Mouse (Mus musculus) forebrain, embryonic 11.5 days (tissue): Measurements from ENCODE around the gene Gm10295. TPM values are rescaled to one million over a fixed set of nuclear protein-coding genes. Genes with fewer than 3 reads are reported as not detected.
A peak's percentile ranks its signal among the peaks of the same experiment; 100 is the strongest.

Experiments
- ATAC-seq: fragments of 200-750 bp; cut with Nextera tagmentation; replicated peaks from 2 replicates; pipeline ENCODE4 v1.8.0; 2017; ENCODE audit warnings: moderate TSS enrichment; ENCODE audit not compliant: low FRiP score
- DNase-seq: peaks from one replicate; pipeline ENCODE4 v3.0.0-alpha.2; 2017; ENCODE audit warnings: low spot score
- H3K27ac ChIP-seq: fragments of 300-500 bp; sonication (generic); 2 replicates; pipeline ENCODE4 v1.5.1; 2014; ENCODE audit warnings: low read depth, low read length
- H3K27me3 ChIP-seq: fragments of 300-500 bp; sonication (generic); 2 replicates; pipeline ENCODE4 v1.6.1; 2014; ENCODE audit warnings: mild to moderate bottlenecking, low read length, mixed read lengths; ENCODE audit not compliant: control insufficient read depth, insufficient read depth
- H3K36me3 ChIP-seq: fragments of 300-500 bp; sonication (generic); 2 replicates; pipeline ENCODE4 v1.6.1; 2014; ENCODE audit warnings: mild to moderate bottlenecking, low read length, moderate library complexity, mixed read lengths; ENCODE audit not compliant: control insufficient read depth, insufficient read depth
- H3K4me1 ChIP-seq: fragments of 300-500 bp; sonication (generic); replicated peaks from 2 replicates; pipeline ENCODE4 v1.6.1; 2014; ENCODE audit warnings: low read length, mixed read lengths; ENCODE audit not compliant: control insufficient read depth, insufficient read depth
- H3K4me2 ChIP-seq: fragments of 300-500 bp; sonication (generic); 2 replicates; pipeline ENCODE4 v1.6.1; 2014; ENCODE audit warnings: low read depth, mild to moderate bottlenecking, low read length, moderate library complexity, mixed read lengths; ENCODE audit not compliant: severe bottlenecking
- H3K4me3 ChIP-seq: fragments of 300-500 bp; sonication (generic); 2 replicates; pipeline ENCODE4 v1.5.1; 2014; ENCODE audit warnings: low read depth, low read length
- H3K9ac ChIP-seq: fragments of 300-500 bp; sonication (generic); 2 replicates; pipeline ENCODE4 v1.6.1; 2014; ENCODE audit warnings: low read length
- H3K9me3 ChIP-seq: fragments of 300-500 bp; sonication (generic); 2 replicates; pipeline ENCODE4 v1.6.1; 2016; ENCODE audit warnings: low read length, mixed read lengths; ENCODE audit not compliant: control insufficient read depth
- WGBS: fragments of 180-500 bp; shearing (Covaris S2); extraction: QIAGEN DNeasy Blood & Tissue Kit; methylation state at CpG from one replicate; pipeline ENCODE4 v1.1.7; 2014; 5-methylcytosine and 5-hydroxymethylcytosine counted together
- polyA plus RNA-seq: library from polyadenylated mRNA; unstranded; fragments of >200 nt; fragmentation: Nextera tagmentation; extraction: Ambion mirVana; gene quantifications from 2 replicates; pipeline ENCODE4 v1.2.1, GENCODE M21; 2014

Gm10295 gene
- polyA plus RNA-seq, 1 experiment from 2014 or later, result not detected

DNA sequence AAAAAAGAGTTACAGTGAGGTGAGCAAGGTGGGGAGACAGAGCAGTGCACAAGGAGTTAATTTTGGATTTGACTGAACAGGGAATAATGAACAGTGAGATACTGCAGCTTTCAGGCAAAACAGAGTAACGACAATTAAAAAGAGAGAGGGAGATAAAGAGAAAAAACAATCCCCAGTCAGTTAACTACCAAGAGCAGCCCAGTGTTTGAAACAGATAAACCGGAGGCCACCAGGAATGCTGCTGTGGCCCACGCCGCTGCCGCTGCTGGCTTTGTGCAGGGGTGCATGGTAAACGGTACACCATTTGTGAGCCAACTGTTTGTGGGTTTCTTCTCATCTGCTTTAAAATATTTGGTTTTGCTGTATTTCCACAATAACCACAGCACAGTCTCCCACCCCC, 34.8 kb upstream of the Gm10295 start:
- Histone ChIP-seq H3K4me2 (no peak overlapping the region), H3K4me1 (peaks cover 7% of the 10 kb centered on the region), H3K27me3 (peaks cover 32% of the 10 kb centered on the region), H3K36me3 (no peaks in the 10 kb centered on the region), H3K9me3 (no peaks in the 10 kb centered on the region), H3K27ac (no peak overlapping the region), H3K4me3 (no peak overlapping the region), H3K9ac (no peak overlapping the region)
- ATAC-seq (no peak), DNase-seq (no peak)
- WGBS, result 7% methylated on average over 6 of the region's 6 CpGs

DNA sequence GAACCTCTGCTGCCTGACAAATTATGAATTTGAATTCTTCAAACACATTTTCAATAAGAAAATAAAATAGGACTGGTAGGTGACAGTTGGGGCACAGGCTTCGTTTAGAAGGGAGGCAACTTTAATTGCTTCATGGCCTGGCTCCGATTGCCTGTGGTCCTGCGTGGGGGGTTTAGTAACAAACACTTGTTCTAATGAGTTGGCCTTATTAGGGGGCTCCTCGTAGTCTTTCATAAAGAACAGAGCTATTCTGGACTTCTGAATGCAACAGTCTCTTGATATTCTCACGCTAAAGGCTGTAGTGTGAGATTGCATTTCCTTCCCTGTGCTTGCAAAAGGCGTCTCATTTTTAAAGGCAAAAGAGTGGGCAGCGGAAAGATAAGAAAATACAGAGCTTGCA, 33.6 kb upstream of the Gm10295 start:
- peaks cover 34% of the 10 kb centered on the region for H3K27me3 ChIP-seq
- no peaks in the 10 kb centered on the region for H3K9me3 ChIP-seq
- H3K9ac ChIP-seq, result no peak overlapping the region
- no peaks in the 10 kb centered on the region for H3K36me3 ChIP-seq
- WGBS, result 13% methylated on average over 7 of the region's 7 CpGs
- H3K4me1 ChIP-seq, result peaks cover 7% of the 10 kb centered on the region
- ATAC-seq, result no peak
- peak overlapping the region; percentile 81 for H3K27ac ChIP-seq
- no peak overlapping the region for H3K4me3 ChIP-seq
- no peak for DNase-seq
- H3K4me2 ChIP-seq, result no peak overlapping the region

DNA sequence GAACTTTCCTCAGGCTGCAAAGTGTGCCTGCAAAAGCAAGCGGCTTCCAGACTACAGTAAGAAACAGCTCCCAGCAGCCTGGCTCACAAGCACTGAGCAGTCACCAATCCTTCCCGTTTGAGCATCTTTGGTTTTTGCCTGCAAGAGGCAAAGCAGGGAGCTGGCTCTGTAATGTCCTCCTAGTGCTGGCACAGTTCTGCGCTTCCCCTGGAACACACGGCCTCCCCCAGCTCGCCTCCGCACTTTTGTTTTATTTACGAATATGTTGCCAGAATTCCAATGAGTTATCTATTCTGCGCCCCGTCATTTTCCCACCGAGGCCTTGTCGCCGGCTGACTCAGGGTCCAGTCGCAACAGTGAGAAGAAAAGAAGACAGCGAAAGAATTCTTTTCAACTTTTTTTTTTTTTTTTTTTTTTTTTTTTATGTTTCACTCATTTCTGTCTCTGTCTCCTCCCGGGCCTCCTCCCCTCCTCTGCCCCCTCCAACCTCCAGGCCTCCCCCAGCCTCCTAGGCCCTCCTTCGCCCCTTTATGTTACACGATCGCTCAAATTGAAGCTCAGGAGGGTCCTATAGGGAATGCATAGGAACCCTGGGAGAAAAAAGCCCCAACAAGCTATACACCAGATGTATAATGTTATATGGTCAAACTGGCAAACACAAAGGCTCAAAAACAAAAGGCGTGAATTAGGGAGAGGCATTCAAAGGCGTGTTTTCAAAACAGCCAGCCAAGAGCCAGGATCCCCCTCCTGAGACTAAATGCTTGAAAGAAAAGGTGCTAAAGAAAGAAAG, 32.3 kb upstream of the Gm10295 start:
- Histone ChIP-seq H3K27ac (peak overlapping the region; percentile 91), H3K9ac (peak overlapping the region; percentile 45), H3K4me2 (peak overlapping the region; percentile 31), H3K4me1 (peaks cover 7% of the 10 kb centered on the region), H3K36me3 (no peaks in the 10 kb centered on the region), H3K27me3 (peaks cover 28% of the 10 kb centered on the region), H3K4me3 (no peak overlapping the region), H3K9me3 (no peaks in the 10 kb centered on the region)
- ATAC-seq, result peak; percentile 91
- WGBS, result 4% methylated on average over 20 of the region's 20 CpGs
- peak; percentile 83 for DNase-seq

DNA sequence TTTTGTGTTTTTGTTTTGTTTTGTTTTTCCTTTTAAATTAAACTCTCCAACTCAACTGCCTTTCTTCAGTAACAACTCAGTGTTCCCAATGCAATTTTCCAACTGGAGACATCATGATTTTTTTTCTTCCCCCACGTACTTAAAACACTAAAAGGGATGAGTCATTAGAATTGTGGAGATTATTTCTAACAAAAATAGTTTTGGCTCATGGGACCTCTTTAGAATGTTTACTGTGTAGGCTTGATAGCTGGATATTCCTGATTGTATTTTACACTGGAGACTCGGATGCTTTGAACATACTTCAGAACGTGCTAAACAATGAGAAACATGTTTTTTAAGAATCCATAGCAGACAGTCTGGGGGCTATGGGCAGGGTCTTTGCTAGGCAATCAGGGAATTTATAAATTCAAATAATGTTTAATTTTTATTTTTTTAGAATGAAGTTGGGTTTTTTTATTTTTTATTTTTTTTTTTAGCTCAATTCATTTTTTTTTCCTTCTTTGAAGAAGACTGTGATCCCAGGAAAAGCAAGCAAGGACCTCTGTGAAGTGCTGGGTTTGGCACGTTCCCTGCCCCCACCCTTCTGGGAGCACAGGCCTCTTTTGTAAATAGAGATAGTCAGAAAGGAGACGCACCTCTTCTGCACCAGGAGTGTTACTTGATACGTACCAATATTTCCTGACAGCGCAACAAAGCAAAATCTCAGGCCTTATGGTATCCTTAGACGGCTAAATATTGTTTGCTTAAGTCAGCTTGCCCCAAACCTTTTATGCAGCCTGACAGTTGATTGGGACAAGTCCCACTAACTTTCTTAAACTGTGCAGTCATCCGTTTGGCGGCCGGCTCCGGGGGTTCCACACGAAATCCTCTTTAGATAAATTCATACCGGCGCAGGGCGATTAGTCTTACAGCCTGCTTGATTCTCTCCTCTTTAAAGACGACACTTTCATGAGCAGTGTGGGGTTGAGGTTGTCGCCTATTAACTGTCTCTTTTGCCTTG, 28.8 kb upstream of the Gm10295 start:
- ATAC-seq (no peak), DNase-seq (no peak)
- H3K4me2 ChIP-seq, result no peak overlapping the region
- no peak overlapping the region for H3K9ac ChIP-seq
- H3K27ac ChIP-seq, result peak overlapping the region; percentile 54
- H3K9me3 ChIP-seq, result no peaks in the 10 kb centered on the region
- no peak overlapping the region for H3K4me3 ChIP-seq
- 9% methylated on average over 18 of the region's 18 CpGs for WGBS
- no peaks in the 10 kb centered on the region for H3K36me3 ChIP-seq
- peaks cover 11% of the 10 kb centered on the region for H3K27me3 ChIP-seq
- H3K4me1 ChIP-seq, result peaks cover 7% of the 10 kb centered on the region

DNA sequence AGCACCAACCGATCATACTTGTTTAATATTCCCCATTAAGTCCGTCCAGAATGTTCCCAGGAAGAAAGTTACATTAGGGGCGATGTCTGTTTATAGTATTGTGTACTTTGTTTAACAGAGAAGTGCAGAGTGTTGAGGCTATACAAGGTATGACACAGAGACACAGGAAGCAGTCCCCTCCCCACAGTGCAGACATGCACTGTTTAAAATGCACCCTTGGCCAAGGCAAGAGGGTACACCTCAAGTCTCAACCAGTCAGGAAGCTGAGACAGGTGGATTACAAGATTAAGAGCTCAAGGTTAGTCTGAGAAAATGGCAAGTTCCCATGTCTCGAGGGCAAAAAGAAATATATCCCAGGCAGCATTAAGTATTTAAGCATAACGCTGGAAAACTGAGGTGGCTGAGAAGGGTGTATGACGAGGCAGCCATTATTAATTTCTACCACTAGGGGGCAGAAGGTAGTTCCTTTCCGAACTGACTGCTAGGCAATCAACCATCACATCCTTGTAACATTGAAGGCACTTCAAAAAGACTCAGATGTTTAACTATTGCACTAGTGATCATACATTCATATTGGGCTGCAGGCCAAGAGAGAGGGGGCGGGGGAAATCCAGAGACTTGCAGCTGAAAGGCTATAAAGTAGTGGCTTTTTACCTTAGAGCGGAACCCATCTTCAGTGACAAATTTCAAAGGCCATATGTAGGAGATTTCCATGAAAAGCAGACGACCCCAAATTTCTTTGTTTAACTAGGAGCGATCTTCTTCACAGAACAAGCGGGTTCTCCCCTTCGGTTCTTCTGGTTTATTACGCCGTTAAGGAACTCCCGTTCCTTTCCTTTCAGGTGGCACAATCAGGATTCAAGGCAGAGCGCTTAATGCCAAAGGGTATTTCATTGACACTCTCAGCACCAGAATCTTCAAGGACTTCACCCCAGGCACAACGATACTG, 27.8 kb upstream of the Gm10295 start:
- Histone ChIP-seq H3K4me2 (no peak overlapping the region), H3K4me1 (peaks cover 1% of the 10 kb centered on the region), H3K9me3 (no peaks in the 10 kb centered on the region), H3K27me3 (peaks cover 7% of the 10 kb centered on the region), H3K36me3 (no peaks in the 10 kb centered on the region), H3K4me3 (no peak overlapping the region), H3K9ac (no peak overlapping the region), H3K27ac (no peak overlapping the region)
- DNase-seq, result peak; percentile 58
- ATAC-seq, result 0 out of 2 replicates have a peak, but pooled peaks have one; percentile 16
- 51% methylated on average over 18 of the region's 18 CpGs for WGBS

DNA sequence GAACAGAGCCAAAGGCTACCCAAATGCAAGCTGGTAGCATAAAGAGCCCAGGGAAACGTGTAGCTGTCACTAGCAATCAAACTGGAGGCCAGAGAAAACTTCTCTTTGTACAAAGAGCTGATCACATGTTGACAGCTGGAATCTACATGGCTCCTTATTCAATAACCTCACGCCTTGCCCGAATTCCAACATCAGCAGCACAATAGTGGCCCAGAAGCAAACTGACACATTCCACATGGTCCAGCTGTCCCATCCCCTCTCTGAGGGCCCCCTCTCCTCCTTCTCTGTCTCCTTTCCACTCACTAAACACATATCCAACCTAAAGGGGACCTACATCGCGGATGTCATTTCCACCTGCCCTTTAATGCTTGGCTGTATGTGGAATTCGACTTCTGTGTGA, 26.7 kb upstream of the Gm10295 start:
- H3K36me3 ChIP-seq, result no peaks in the 10 kb centered on the region
- H3K4me3 ChIP-seq, result no peak overlapping the region
- H3K4me2 ChIP-seq, result no peak overlapping the region
- ATAC-seq (peak; percentile 7; the same call in 1 of the 2 replicates), DNase-seq (no peak)
- WGBS, result 58% methylated on average over 6 of the region's 6 CpGs
- H3K27me3 ChIP-seq, result peaks cover 7% of the 10 kb centered on the region
- H3K9ac ChIP-seq, result no peak overlapping the region
- H3K4me1 ChIP-seq, result peaks cover 1% of the 10 kb centered on the region; the same call in 1 of the 2 replicates
- no peak overlapping the region for H3K27ac ChIP-seq
- no peaks in the 10 kb centered on the region for H3K9me3 ChIP-seq

DNA sequence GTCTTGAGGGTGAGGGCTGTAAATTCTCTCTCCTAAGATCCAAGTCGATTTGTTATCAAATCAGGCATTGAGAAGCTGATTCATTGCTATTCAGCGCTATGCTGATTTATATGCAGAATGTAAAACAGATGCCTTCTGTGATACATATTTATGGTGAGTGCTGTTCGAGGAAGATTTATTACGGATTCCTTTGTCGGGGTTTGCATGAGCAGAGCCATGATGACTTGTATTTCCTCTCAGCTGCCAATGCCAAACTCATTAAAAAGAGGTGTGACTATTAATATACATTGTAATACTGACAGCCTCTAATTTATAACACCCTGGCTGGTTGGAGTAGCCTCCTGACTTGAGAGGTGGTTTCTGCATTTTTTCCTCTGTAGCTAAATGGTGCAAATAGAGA, 22.8 kb upstream of the Gm10295 start:
- no peak for ATAC-seq
- no peaks in the 10 kb centered on the region for H3K9me3 ChIP-seq
- no peak overlapping the region for H3K9ac ChIP-seq
- H3K4me2 ChIP-seq, result no peak overlapping the region
- no peaks in the 10 kb centered on the region for H3K4me1 ChIP-seq
- no peak for DNase-seq
- H3K36me3 ChIP-seq, result no peaks in the 10 kb centered on the region
- 84% methylated on average over 5 of the region's 5 CpGs for WGBS
- H3K27me3 ChIP-seq, result no peaks in the 10 kb centered on the region; the same call in 1 of the 2 replicates
- no peak overlapping the region for H3K4me3 ChIP-seq
- H3K27ac ChIP-seq, result no peak overlapping the region

DNA sequence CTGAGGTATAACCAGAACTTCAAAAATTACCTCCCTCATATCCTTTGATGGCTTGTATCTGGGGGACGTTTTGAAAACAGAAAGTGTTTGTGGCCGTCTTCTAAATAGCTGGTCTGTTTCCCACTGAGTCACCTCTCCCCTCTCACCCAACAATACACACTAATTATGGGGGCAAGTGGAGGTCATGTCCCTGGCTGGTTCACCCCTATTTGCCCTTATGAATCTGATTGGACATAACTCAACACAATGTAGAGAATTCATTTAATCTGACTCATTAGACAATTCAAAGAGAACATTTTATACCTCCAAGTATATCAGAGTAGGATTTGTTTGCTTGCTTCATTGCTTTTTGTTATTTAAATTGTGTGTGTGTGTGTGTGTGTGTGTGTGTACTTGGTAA, 20.6 kb upstream of the Gm10295 start:
- Histone ChIP-seq H3K27me3 (no peaks in the 10 kb centered on the region; the same call in 1 of the 2 replicates), H3K27ac (no peak overlapping the region), H3K9me3 (no peaks in the 10 kb centered on the region), H3K36me3 (no peaks in the 10 kb centered on the region), H3K4me2 (no peak overlapping the region), H3K9ac (no peak overlapping the region), H3K4me1 (no peaks in the 10 kb centered on the region), H3K4me3 (no peak overlapping the region)
- ATAC-seq, result no peak
- WGBS, result 10% methylated on average over 2 of the region's 2 CpGs
- DNase-seq, result no peak
